Mouse (Mus musculus) bone marrow macrophage, adult 2 months (primary cell): ENCODE data around the gene Tacc2.

Experiments used
- CTCF ChIP-seq: IDR thresholded peaks from 2 replicates; pipeline ENCODE4 v1.5.1; 2012; ENCODE audit warnings: low read depth, mild to moderate bottlenecking, low read length, moderate library complexity
- POLR2A ChIP-seq: IDR thresholded peaks from 2 replicates; pipeline ENCODE4 v1.6.1; 2012; ENCODE audit warnings: mild to moderate bottlenecking, low read depth, low read length, borderline replicate concordance

GRCm38 (mm10) chr7:130624299-130624698 lies 47.1 kb downstream of the Tacc2 start:
- TF ChIP-seq CTCF (no peak), POLR2A (no peak)
